Mouse (Mus musculus): ENCODE measurements around the gene Psg22.
"Not testable (repeated sequence)": the region's sequence is repeated elsewhere in the genome, so short reads cannot be mapped to it uniquely, and the experiment has no call there.

Psg22 gene

GRCm38 (mm10) chr7:18717790-18718189, at the start of gene Psg22:
Psg22 (plus strand) TSS chr7:18718090.
- DNase-seq (ENCODE audit: low spot score): no peak

DNA sequence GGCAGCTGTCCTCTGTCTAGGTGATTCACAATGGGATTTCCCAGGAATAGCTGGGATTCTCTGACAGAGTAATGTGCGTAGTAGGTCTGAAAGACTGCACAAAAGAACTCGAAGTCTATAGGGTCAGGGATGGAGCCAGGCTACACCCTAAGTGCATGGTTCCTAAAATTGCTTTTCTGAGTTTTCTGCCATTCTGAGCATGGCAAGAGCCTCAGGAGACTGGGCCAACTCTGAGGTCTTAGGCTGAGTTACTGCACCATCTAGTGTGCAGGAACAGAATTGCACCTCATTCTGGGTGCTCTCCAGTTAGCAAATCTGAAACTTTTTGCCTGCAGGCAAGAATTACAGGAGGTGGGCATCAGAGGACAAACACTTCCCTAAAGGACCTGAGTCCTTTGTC, 38.1 kb upstream of the Psg22 start:
- DNase-seq (ENCODE audit: low spot score): no peak

DNA sequence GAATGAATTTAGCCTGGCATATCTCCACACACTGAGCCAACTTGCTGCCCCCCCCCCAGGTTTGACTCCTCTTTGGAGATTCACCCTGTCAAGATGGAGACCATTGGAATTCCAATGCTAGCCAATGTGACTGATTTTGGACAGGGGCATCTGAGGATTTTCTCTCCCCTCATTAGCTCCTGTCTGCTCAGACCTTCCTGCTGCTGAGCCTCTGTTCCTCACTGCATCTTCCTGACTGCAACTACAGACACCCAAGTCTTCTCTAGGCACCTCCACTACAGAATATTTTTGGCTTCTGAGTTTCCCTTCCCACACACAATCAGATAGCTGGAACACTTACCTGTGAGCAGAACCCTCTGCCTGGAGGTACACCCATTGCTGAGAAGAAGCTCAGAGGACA, 32.3 kb upstream of the Psg22 start:
- DNase-seq (ENCODE audit: low spot score): no peak

- no peak for DNase-seq (ENCODE audit: low spot score)
Observed at GRCm38 (mm10) chr7:18686085-18686484, 31.8 kb upstream of the Psg22 start, which contains the start of gene Psg20. Psg20 (minus strand) TSS chr7:18686185.

DNA sequence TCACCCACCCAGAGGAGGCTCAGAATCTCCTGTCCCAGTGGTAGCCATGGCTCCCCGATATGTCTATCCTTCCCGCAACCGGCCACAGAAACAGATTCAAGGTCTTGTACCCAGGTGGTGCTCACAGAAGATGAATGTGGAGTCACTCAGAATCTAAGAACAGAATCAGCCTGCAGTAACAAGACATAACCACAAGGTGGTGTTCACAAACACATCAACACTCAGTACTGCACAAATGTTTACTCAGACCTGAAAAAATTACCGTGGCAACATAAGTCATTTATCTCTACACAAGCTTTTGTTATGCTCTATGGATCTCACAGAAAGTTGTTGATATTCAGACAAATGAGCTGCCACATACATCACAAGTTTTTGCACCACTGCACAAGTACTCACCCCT, 7.6 kb upstream of the Psg22 start:
- DNase-seq (ENCODE audit: low spot score): not testable (repeated sequence)

- DNase-seq (ENCODE audit: low spot score): no peak
Observed at GRCm38 (mm10) chr7:18710846-18711245, 7.0 kb upstream of the Psg22 start.

DNA sequence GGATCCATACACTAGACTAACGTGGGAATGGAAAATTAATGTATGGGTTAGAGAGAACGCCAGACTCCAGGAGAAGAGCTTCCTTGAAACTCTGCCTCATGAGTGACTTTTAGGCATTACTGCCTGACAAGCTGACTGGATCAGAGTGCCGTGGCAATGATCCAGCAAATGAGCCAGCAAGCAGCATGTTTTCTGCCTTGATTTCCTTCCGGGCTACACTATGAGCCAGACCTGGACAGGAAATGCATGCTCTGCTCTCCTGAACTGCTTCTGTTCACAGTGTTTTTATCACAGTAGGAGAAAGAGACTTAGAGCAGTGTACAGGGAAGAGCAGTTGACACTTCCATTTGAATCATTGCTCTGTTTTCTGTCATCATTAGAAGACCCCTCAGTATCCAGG, 2.3 kb upstream of the Psg22 start:
- DNase-seq (ENCODE audit: low spot score): no peak

DNA sequence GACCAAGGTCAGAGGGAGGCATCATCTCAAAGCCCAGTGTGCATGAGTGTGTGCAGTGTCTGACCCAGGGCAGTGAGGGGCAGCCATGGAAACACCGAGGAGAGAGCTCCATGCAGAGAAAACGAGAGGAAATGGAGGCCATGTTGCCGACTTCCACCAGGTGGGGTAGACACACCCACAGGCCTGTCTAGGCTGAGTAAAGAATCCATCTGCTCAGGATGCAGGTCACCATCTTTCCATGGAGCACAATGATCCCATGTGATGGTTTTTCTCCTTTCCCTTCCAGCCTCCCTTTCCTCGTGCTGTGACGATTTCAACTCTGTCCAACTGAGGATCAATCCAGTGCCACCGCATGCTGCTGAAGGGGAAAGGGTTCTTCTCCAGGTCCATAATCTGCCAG, 6.1 kb downstream of the Psg22 start:
- no peak for DNase-seq (ENCODE audit: low spot score)

DNA sequence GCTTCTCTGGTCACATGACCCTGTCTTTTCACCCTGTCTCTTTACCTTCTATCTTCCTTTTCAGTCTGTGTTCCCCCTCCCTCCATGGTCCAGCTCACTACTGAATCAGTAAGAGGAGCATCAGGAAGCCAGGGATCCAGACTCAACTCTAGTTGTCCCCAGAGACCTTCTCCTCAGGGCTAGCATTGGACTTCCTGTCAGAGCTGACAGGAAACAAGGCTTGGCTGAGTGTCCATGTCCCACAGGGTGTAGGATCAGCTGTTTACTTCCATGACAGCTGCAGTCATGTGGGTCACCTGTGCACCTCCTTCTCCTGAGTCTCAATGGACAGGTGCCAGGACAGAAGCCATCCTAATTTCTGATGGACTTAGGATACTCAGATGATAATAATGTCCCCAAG, 8.0 kb downstream of the Psg22 start:
- DNase-seq (ENCODE audit: low spot score): not testable (repeated sequence)

DNA sequence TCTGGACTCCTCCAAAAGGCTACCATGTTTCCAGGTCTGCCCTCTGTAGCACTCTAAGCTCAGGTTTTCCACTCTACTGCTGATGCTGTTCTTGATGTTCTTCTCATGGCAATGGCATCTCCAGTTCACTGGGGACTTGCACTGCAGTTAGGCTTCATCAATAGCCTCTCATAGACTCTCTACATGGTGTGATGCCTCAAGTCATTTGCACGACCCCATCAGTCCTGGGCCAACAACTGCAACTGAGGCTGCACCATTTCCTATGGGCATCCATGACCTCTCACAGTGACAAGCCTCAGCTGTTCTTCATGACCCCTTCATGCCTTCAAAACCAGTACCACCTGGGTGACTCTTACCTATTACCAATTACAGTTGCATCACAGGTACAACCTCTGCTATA, 10.5 kb downstream of the Psg22 start:
- DNase-seq (ENCODE audit: low spot score): no peak

DNA sequence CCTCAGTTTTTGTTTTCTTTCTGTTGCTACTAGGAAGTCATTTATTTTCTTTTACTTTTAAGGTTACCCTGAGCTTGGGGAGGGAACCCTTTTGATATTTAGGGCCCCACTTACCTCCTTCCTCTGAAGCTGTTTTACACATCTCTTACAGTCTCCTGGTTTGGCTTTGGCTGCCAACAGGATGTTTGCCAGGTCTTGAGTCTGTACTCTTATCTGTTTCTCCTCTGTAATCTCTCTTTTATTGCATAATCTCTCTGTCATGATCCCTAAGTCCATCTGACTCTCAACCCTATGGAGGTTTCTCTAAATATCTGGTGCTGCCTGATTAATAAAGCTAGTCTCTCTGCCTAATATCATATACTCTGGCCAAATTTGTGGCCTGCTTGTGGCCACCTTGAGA, 15.2 kb downstream of the Psg22 start:
- no peak for DNase-seq (ENCODE audit: low spot score)

- no peak for DNase-seq (ENCODE audit: low spot score)
Observed at GRCm38 (mm10) chr7:18734451-18734850, 16.6 kb downstream of the Psg22 start.

DNA sequence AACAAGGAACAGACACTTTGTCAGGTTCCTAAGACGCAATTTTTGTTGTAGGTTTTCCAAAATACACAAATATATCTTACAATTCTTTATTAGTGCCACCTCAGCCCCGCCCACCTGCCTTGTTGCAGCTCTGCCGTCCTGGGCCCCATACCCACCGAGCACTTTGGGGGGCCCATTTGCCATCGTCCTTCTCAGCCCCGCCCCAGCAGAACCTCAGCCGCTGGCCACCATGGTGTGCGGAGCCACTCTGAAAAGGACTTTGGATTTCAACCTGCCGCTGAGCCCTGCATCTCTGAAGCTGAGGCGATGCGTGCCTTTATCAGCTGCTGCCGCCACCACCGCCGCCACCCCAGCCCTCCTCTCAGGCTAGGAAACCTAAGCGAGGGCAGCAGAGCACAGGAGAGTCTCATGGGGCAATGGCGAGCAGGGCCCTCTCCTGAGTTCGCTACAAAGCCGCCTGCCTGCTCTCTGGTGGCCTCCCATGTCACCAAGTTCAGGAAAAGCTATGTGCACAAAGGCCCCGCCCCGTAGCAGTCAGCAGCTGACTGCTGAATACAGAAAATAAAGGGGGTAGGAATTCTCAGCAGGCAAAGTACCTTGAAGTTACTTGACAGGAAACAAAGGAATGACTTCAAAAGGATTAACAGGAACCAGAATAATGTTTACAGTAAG, 28.4 kb downstream of the Psg22 start:
- DNase-seq (ENCODE audit: low spot score): no peak

- not testable (repeated sequence) for DNase-seq (ENCODE audit: low spot score)
Observed at GRCm38 (mm10) chr7:18747420-18747819, 29.5 kb downstream of the Psg22 start.

- no peak for DNase-seq (ENCODE audit: low spot score)
Observed at GRCm38 (mm10) chr7:18748994-18749895, 31.4 kb downstream of the Psg22 start.

DNA sequence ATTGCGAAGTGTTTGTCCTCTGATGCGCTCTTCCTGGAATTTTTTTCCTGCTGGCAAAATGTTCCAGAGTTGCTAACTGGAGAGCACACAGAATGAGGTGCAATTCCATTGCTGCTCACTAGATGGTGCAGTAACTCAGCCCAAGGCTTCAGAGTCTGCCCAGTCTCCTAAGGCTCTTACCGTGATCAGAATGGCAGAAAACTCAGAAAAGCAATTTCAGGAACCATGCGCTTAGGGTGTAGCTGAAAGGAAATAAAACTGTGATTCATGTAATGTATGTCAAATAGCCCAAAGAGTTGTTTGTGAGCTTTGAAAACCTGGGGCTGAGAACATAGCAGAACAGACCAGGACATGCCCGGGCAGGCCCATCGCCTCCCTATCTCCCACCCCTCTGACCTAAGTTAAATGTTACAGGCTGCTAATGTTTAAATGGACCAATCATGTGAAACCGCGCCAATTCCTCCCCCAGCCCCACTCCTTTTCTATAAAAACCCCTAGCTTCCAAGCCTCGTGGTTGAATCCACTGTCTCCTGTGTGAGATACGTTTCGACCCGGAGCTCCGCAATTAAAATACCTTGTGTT, 32.1 kb downstream of the Psg22 start:
- peak; percentile 10 for DNase-seq (ENCODE audit: low spot score)

GRCm38 (mm10) chr7:18760152-18760551, 42.3 kb downstream of the Psg22 start:
- DNase-seq (ENCODE audit: low spot score): not testable (repeated sequence)

- not testable (repeated sequence) for DNase-seq (ENCODE audit: low spot score)
Observed at GRCm38 (mm10) chr7:18762885-18763284, 45.0 kb downstream of the Psg22 start.

Measured in testis, postnatal 14 days (tissue).